In genomic region chr8:105483212-105484029, GRCm38 (mm10) we compare ENCODE assay signal across 9 mouse cellular contexts. TPM values are rescaled to one million over a fixed set of nuclear protein-coding genes. Genes with fewer than 3 reads are reported as not detected.
DNase-seq lines count a peak whose midpoint lies in the region; ATAC-seq lines count a peak whose summit lies in the region.
"Had no signal": no experiment of that assay in that cellular context is flagged by ENCODE, and none has a peak within 500 bp of the region (broad histone marks: within the 10 kb centered on the region; RNA-seq: fewer than 3 reads in every experiment).

No protein-coding gene starts in this region.

- peak; percentile 53 for DNase-seq in forebrain, embryonic 10.5 days (ENCODE audit: extremely low spot score, low spot score)
- peak; percentile 51 for DNase-seq in Muller cell, postnatal 12 days (ENCODE audit: inconsistent ontology term)
- DNase-seq in gastrocnemius, adult 8-10 months (ENCODE audit: low spot score in 2 of 2) = peak; percentile 50 to 67
- peak; percentile 75 to 77 for DNase-seq in lung, postnatal 4 days
- peak; percentile 83 for DNase-seq in testis, postnatal 10 days (ENCODE audit: low spot score)
- no peak for DNase-seq in left cerebral cortex, postnatal 25 days (ENCODE audit: low spot score in 2 of 2)

- intact Hi-C loops in left cerebral cortex, postnatal 25 days (cut with DNase I) = no loop called here

- H3K4me1 ChIP-seq in forebrain, embryonic 10.5 days = peaks cover 38% of the 10 kb centered on the region
- H3K4me1 ChIP-seq in forebrain, embryonic 16.5 days (replicated peaks; ENCODE audit: control insufficient read depth, insufficient read depth, low read length) = no peaks in the 10 kb centered on the region
- no peaks in the 10 kb centered on the region for H3K4me1 ChIP-seq in intestine, embryonic 16.5 days (ENCODE audit: control insufficient read depth, insufficient read depth, low read length)

- H3K36me3 ChIP-seq in forebrain, embryonic 10.5 days (replicated peaks) = peaks cover 4% of the 10 kb centered on the region; the same call in 1 of the 2 replicates
- no peaks in the 10 kb centered on the region for H3K36me3 ChIP-seq in forebrain, embryonic 16.5 days (ENCODE audit: control insufficient read depth, insufficient read depth)
- H3K36me3 ChIP-seq in intestine, embryonic 16.5 days (ENCODE audit: control insufficient read depth, insufficient read depth, low read length) = no peaks in the 10 kb centered on the region
- H3K36me3 ChIP-seq: G1E had no signal

- no peaks in the 10 kb centered on the region; the same call in 1 of the 2 replicates for H3K27me3 ChIP-seq in forebrain, embryonic 10.5 days (ENCODE audit: poor library complexity, severe bottlenecking)
- H3K27me3 ChIP-seq in forebrain, embryonic 16.5 days (replicated peaks; ENCODE audit: control insufficient read depth, insufficient read depth, low read length) = no peaks in the 10 kb centered on the region
- no peaks in the 10 kb centered on the region for H3K27me3 ChIP-seq in intestine, embryonic 16.5 days (replicated peaks; ENCODE audit: control insufficient read depth, insufficient read depth, low read length)

- no peaks in the 10 kb centered on the region for H3K9me3 ChIP-seq in forebrain, embryonic 10.5 days
- no peaks in the 10 kb centered on the region for H3K9me3 ChIP-seq in forebrain, embryonic 16.5 days (ENCODE audit: control insufficient read depth, low read length)
- no peaks in the 10 kb centered on the region for H3K9me3 ChIP-seq in intestine, embryonic 16.5 days (ENCODE audit: control insufficient read depth, low read length)
- H3K9me3 ChIP-seq: G1E had no signal

- H3K4me2 ChIP-seq in forebrain, embryonic 16.5 days (ENCODE audit: low read length) = no peak overlapping the region
- no peak overlapping the region for H3K4me2 ChIP-seq in intestine, embryonic 16.5 days (ENCODE audit: low read depth, low read length)

- no peak overlapping the region for H3K9ac ChIP-seq in forebrain, embryonic 16.5 days (replicated peaks; ENCODE audit: low read depth, low read length)
- no peak overlapping the region for H3K9ac ChIP-seq in intestine, embryonic 16.5 days (ENCODE audit: low read depth, low read length)

- ATAC-seq in forebrain, embryonic 16.5 days = no peak
- peak; percentile 35; the same call in 1 of the 2 replicates for ATAC-seq in intestine, embryonic 16.5 days

- peak overlapping the region; percentile 72; the same call in 1 of the 2 replicates for H3K27ac ChIP-seq in forebrain, embryonic 10.5 days
- no peak overlapping the region for H3K27ac ChIP-seq in forebrain, embryonic 16.5 days (ENCODE audit: low read length)
- no peak overlapping the region for H3K27ac ChIP-seq in intestine, embryonic 16.5 days (ENCODE audit: low read length)

- H3K4me3 ChIP-seq in forebrain, embryonic 10.5 days = peak overlapping the region; percentile 13; the same call in 1 of the 2 replicates
- H3K4me3 ChIP-seq in forebrain, embryonic 16.5 days (replicated peaks; ENCODE audit: low read length) = no peak overlapping the region
- no peak overlapping the region for H3K4me3 ChIP-seq in intestine, embryonic 16.5 days (ENCODE audit: low read length)

- WGBS in forebrain, embryonic 10.5 days = 29% methylated on average over 14 of the region's 14 CpGs
- WGBS in forebrain, embryonic 16.5 days = 36% methylated on average over 14 of the region's 14 CpGs
- WGBS in intestine, embryonic 16.5 days = 49% methylated on average over 14 of the region's 14 CpGs

RNA-seq across cellular contexts. Expression of gene Tppp3, which starts 12.1 kb away (rescaled TPM):
- polyA plus RNA-seq in forebrain, embryonic 10.5 days (2016; fragmentation: Nextera tagmentation; extraction: Ambion mirVana) = 23.3 and 23.9 TPM in 2 replicates
- polyA plus RNA-seq in forebrain, embryonic 16.5 days (2015; fragmentation: Nextera tagmentation; extraction: Ambion mirVana) = 28.9 and 56.5 TPM in 2 replicates
- total RNA-seq in gastrocnemius, adult 8-10 months (2022) = 10 to 100 TPM; 22.7 to 38.8 (median 34.2) TPM
- 41.9 and 42.3 TPM in 2 replicates for polyA plus RNA-seq in intestine, embryonic 16.5 days (2015; fragmentation: Nextera tagmentation; extraction: Ambion mirVana)
- total RNA-seq in left cerebral cortex, postnatal 25 days (2021) = 10 to 100 TPM; 30.1 to 37.5 TPM
- total RNA-seq: G1E had no signal
- polyA plus RNA-seq: G1E had no signal

RNA-seq across cellular contexts. Expression of gene Zdhhc1, which starts 13.3 kb away (rescaled TPM):
- 12.9 and 18.5 TPM in 2 replicates for polyA plus RNA-seq in forebrain, embryonic 10.5 days (2016; fragmentation: Nextera tagmentation; extraction: Ambion mirVana)
- polyA plus RNA-seq in forebrain, embryonic 16.5 days (2015; fragmentation: Nextera tagmentation; extraction: Ambion mirVana) = 26.3 and 33.3 TPM in 2 replicates
- total RNA-seq in gastrocnemius, adult 8-10 months (2022) = 10 to 100 TPM; 10.3 to 11.7 (median 11.4) TPM
- 17.5 and 18.5 TPM in 2 replicates for polyA plus RNA-seq in intestine, embryonic 16.5 days (2015; fragmentation: Nextera tagmentation; extraction: Ambion mirVana)
- total RNA-seq in left cerebral cortex, postnatal 25 days (2021) = 10 to 100 TPM; 34.9 to 35.6 TPM

RNA-seq across cellular contexts. Expression of gene Hsd11b2, which starts 35.1 kb away (rescaled TPM):
- polyA plus RNA-seq in forebrain, embryonic 10.5 days (2016; fragmentation: Nextera tagmentation; extraction: Ambion mirVana) = 12.3 and 15.6 TPM in 2 replicates
- 0.35 and 0.48 TPM in 2 replicates for polyA plus RNA-seq in forebrain, embryonic 16.5 days (2015; fragmentation: Nextera tagmentation; extraction: Ambion mirVana)
- under 1 TPM in 2 of 4 experiments, not detected in 2; 0.12 to 0.62 TPM for total RNA-seq in gastrocnemius, adult 8-10 months (2022)
- polyA plus RNA-seq in intestine, embryonic 16.5 days (2015; fragmentation: Nextera tagmentation; extraction: Ambion mirVana) = 1.9 and 2.3 TPM in 2 replicates
- total RNA-seq in left cerebral cortex, postnatal 25 days (2021) = not detected
- total RNA-seq: G1E had no signal
- polyA plus RNA-seq: G1E had no signal

Comparison
In these comparisons a context has a peak if more than half of its experiments do, and no peak if none do; other contexts are left out.
1. DNase-seq: peak in forebrain, embryonic 10.5 days (single experiment), Muller cell, postnatal 12 days (single experiment), gastrocnemius, adult 8-10 months (2 of 2), lung, postnatal 4 days (2 of 2) and testis, postnatal 10 days (single experiment); none in left cerebral cortex, postnatal 25 days (0 of 2).